Mouse (Mus musculus): ENCODE data around the gene Zbtb20. TPM values are rescaled to one million over a fixed set of nuclear protein-coding genes. Genes with fewer than 3 reads are reported as not detected.

Gene Zbtb20
- polyA plus RNA-seq, 1 experiment from 2014 or later = 54.7 TPM

DNA sequence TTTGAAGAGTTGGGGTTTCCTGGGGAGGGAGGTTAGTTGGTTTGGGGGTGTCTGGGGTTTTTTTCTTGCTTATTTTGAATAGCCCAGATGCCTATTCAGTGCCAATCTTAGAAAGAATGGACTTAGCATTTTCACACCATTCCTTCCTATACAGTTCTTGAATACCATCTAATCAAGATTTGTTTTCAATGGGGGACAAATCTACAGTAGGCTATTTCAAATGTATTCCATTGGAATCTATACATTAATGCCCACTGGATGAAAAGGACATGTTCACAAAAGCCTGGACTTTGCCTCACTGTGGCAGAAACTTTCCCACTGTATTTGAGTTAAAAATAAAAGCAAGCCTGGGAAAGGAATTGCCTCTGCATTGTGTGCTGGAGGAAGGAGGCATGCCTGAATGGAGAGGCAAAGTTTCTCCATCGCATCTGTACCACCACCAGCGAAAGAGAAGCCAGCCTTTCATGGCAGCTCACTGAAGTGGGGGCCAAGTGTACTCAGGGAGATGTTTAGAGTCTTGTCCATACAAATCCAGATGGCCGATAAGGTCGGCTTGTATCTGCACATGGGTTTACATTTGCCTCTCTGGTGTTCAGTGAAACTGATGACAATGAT, 728.8 kb downstream of the Zbtb20 start:
- peak; percentile 71 for ATAC-seq (replicated peaks; ENCODE audit: low FRiP score)

DNA sequence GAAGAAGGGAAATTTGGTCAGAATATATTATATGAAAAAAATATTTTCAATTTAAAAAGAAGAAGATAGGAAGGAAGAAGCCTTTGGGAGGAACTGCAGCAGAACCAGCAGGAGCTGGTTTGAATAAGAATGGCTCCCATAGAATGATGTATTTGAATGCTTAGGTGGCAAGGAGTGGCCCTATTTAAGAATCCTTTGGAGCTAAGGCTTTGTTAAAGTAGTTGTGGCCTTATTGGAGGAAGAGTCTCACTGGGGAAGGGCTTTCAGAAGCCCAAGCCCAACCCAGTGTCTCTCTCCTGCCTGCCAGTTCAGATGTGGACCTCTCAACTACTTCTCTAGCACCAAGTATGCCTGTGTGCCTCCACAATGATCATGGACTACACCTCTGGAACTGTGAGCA, 731.4 kb downstream of the Zbtb20 start:
- Histone ChIP-seq H3K9me3 (ENCODE audit: control insufficient read depth, low read length) (no peaks in the 10 kb centered on the region; the same call in 1 of the 2 replicates), H3K36me3 (ENCODE audit: control insufficient read depth, insufficient read depth, low read length) (peaks cover 15% of the 10 kb centered on the region), H3K4me1 (replicated peaks; ENCODE audit: control insufficient read depth, insufficient read depth, low read length) (peaks cover 10% of the 10 kb centered on the region), H3K9ac (ENCODE audit: low read length) (no peak overlapping the region), H3K27ac (ENCODE audit: low read depth, low read length) (no peak overlapping the region), H3K4me3 (ENCODE audit: low read depth, low read length) (no peak overlapping the region), H3K27me3 (ENCODE audit: control insufficient read depth, insufficient read depth, low read length) (no peaks in the 10 kb centered on the region), H3K4me2 (ENCODE audit: low read depth, low read length, severe bottlenecking) (no peak overlapping the region)
- ATAC-seq (replicated peaks; ENCODE audit: low FRiP score) (no peak), DNase-seq (ENCODE audit: low spot score) (no peak)

More for the DNA sequence above, 728.8 kb downstream of the Zbtb20 start:
- H3K9ac ChIP-seq (ENCODE audit: low read length) = no peak overlapping the region
- no peak for DNase-seq (ENCODE audit: low spot score)
- H3K9me3 ChIP-seq (ENCODE audit: control insufficient read depth, low read length) = no peaks in the 10 kb centered on the region; the same call in 1 of the 2 replicates
- 18% methylated on average over 4 of the region's 4 CpGs for WGBS
- H3K4me2 ChIP-seq (ENCODE audit: low read depth, low read length, severe bottlenecking) = no peak overlapping the region
- peaks cover 10% of the 10 kb centered on the region for H3K4me1 ChIP-seq (replicated peaks; ENCODE audit: control insufficient read depth, insufficient read depth, low read length)
- H3K4me3 ChIP-seq (ENCODE audit: low read depth, low read length) = no peak overlapping the region
- peak overlapping the region; percentile 88 for H3K27ac ChIP-seq (ENCODE audit: low read depth, low read length)
- no peaks in the 10 kb centered on the region for H3K27me3 ChIP-seq (ENCODE audit: control insufficient read depth, insufficient read depth, low read length)
- H3K36me3 ChIP-seq (ENCODE audit: control insufficient read depth, insufficient read depth, low read length) = peaks cover 5% of the 10 kb centered on the region

DNA sequence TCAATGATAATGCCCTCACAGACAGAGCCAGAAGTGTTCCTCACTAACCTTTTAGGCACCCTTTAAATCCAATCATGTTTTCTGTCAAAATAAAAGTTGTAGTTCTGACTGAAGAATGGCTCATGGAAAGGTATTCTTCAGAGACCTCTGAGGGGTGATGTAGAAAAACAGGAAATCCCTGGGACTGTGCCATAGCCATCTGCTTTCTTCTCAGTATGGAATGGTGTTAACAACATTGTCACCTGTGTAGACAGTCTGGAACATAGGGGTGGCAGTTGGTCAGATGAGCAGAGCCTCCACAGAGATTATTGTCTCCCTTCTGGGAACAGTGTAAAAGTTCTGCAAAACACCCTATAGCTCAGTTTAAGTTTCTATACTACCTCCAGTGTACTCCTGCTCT, 732.4 kb downstream of the Zbtb20 start:
- Histone ChIP-seq H3K4me3 (ENCODE audit: low read depth, low read length) (no peak overlapping the region), H3K4me1 (replicated peaks; ENCODE audit: control insufficient read depth, insufficient read depth, low read length) (peaks cover 10% of the 10 kb centered on the region), H3K27me3 (ENCODE audit: control insufficient read depth, insufficient read depth, low read length) (no peaks in the 10 kb centered on the region), H3K27ac (ENCODE audit: low read depth, low read length) (no peak overlapping the region), H3K9ac (ENCODE audit: low read length) (no peak overlapping the region), H3K4me2 (ENCODE audit: low read depth, low read length, severe bottlenecking) (no peak overlapping the region), H3K9me3 (ENCODE audit: control insufficient read depth, low read length) (no peaks in the 10 kb centered on the region; the same call in 1 of the 2 replicates), H3K36me3 (ENCODE audit: control insufficient read depth, insufficient read depth, low read length) (peaks cover 15% of the 10 kb centered on the region)
- ATAC-seq (replicated peaks; ENCODE audit: low FRiP score) = no peak
- no peak for DNase-seq (ENCODE audit: low spot score)

DNA sequence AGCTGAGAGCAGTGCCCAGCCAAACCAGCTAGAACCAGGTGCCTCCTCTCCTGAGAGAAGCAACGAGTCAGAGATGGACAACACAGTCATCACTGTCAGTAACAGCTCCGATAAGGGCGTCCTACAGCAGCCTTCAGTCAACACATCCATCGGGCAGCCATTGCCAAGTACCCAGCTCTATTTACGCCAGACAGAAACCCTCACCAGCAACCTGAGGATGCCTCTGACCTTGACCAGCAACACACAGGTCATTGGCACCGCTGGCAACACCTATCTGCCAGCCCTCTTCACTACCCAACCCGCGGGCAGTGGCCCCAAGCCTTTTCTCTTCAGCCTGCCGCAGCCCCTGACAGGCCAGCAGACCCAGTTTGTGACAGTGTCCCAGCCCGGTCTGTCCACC, 734.7 kb downstream of the Zbtb20 start:
- 0 out of 2 replicates have a peak, but pooled peaks cover 2% of the 10 kb centered on the region for H3K4me1 ChIP-seq (replicated peaks; ENCODE audit: control insufficient read depth, insufficient read depth, low read length)
- no peak overlapping the region for H3K9ac ChIP-seq (ENCODE audit: low read length)
- WGBS = 92% methylated on average over 10 of the region's 10 CpGs
- H3K9me3 ChIP-seq (ENCODE audit: control insufficient read depth, low read length) = no peaks in the 10 kb centered on the region; the same call in 1 of the 2 replicates
- no peaks in the 10 kb centered on the region for H3K27me3 ChIP-seq (ENCODE audit: control insufficient read depth, insufficient read depth, low read length)
- H3K4me2 ChIP-seq (ENCODE audit: low read depth, low read length, severe bottlenecking) = no peak overlapping the region
- H3K36me3 ChIP-seq (ENCODE audit: control insufficient read depth, insufficient read depth, low read length) = peaks cover 15% of the 10 kb centered on the region
- H3K27ac ChIP-seq (ENCODE audit: low read depth, low read length) = no peak overlapping the region
- ATAC-seq (replicated peaks; ENCODE audit: low FRiP score) (no peak), DNase-seq (ENCODE audit: low spot score) (no peak)
- H3K4me3 ChIP-seq (ENCODE audit: low read depth, low read length) = no peak overlapping the region

DNA sequence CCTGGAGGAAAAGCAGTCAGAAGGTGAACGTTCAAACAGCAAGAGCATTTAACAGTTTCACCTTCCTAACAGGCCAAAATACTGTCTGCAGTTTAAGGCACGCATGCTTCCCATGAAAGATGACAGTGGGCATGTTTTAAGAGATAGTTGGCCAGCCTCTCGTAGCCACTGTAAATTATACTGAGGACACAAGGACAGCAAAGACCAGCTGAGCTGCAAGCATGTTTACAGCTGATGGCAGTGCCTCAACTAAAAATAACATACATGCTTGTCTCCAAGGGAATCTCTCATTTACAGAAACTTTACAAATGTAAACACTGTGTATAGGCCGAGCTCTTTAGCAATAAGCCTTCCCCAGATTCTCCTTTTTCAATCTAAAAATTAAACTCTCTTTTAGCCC, 740.7 kb downstream of the Zbtb20 start:
- no peaks in the 10 kb centered on the region for H3K27me3 ChIP-seq (ENCODE audit: control insufficient read depth, insufficient read depth, low read length)
- WGBS = 83% methylated on average over 4 of the region's 4 CpGs
- H3K4me2 ChIP-seq (ENCODE audit: low read depth, low read length, severe bottlenecking) = no peak overlapping the region
- no peak for ATAC-seq (replicated peaks; ENCODE audit: low FRiP score)
- no peak for DNase-seq (ENCODE audit: low spot score)
- H3K27ac ChIP-seq (ENCODE audit: low read depth, low read length) = no peak overlapping the region
- H3K9me3 ChIP-seq (ENCODE audit: control insufficient read depth, low read length) = no peaks in the 10 kb centered on the region
- H3K9ac ChIP-seq (ENCODE audit: low read length) = no peak overlapping the region
- no peak overlapping the region for H3K4me3 ChIP-seq (ENCODE audit: low read depth, low read length)
- no peaks in the 10 kb centered on the region; the same call in 1 of the 2 replicates for H3K36me3 ChIP-seq (ENCODE audit: control insufficient read depth, insufficient read depth, low read length)
- H3K4me1 ChIP-seq (replicated peaks; ENCODE audit: control insufficient read depth, insufficient read depth, low read length) = peaks cover 7% of the 10 kb centered on the region; the same call in 1 of the 2 replicates

DNA sequence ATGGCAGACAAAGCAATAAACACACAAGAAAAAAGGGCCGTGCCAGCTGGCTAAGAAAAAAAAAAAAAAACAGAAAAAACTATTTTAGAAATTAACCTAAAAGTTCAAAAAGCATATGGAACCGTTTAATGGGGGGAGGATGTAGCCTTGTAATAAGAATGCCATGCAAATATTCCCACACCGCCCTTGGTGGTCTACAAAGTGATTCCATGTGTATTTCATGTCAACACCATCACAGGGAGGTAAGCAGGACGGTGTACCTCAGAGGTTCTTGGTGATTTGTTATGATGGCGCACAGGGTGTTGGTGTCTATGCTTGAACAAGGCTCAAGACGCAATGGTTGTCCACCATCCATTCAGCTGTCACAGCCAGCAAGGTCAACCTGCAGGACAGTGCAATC, 741.7 kb downstream of the Zbtb20 start:
- no peak overlapping the region for H3K4me3 ChIP-seq (ENCODE audit: low read depth, low read length)
- H3K4me2 ChIP-seq (ENCODE audit: low read depth, low read length, severe bottlenecking) = no peak overlapping the region
- no peaks in the 10 kb centered on the region; the same call in 1 of the 2 replicates for H3K36me3 ChIP-seq (ENCODE audit: control insufficient read depth, insufficient read depth, low read length)
- H3K9me3 ChIP-seq (ENCODE audit: control insufficient read depth, low read length) = no peaks in the 10 kb centered on the region
- 88% methylated on average over 6 of the region's 6 CpGs for WGBS
- DNase-seq (ENCODE audit: low spot score) (no peak), ATAC-seq (replicated peaks; ENCODE audit: low FRiP score) (no peak)
- no peaks in the 10 kb centered on the region for H3K27me3 ChIP-seq (ENCODE audit: control insufficient read depth, insufficient read depth, low read length)
- H3K9ac ChIP-seq (ENCODE audit: low read length) = no peak overlapping the region
- peaks cover 13% of the 10 kb centered on the region; the same call in 1 of the 2 replicates for H3K4me1 ChIP-seq (replicated peaks; ENCODE audit: control insufficient read depth, insufficient read depth, low read length)
- H3K27ac ChIP-seq (ENCODE audit: low read depth, low read length) = no peak overlapping the region

DNA sequence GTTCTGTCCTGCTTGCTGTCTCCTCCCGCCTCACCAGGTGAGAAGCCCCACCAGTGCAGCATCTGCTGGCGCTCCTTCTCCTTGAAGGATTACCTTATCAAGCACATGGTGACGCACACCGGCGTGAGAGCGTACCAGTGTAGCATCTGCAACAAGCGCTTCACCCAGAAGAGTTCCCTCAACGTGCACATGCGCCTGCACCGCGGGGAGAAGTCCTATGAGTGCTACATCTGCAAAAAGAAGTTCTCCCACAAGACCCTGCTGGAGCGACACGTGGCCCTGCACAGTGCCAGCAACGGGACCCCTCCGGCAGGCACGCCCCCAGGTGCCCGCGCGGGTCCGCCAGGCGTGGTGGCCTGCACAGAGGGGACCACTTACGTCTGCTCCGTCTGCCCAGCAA, 742.6 kb downstream of the Zbtb20 start:
- 88% methylated on average over 23 of the region's 23 CpGs for WGBS
- DNase-seq (ENCODE audit: low spot score) = no peak
- no peaks in the 10 kb centered on the region for H3K9me3 ChIP-seq (ENCODE audit: control insufficient read depth, low read length)
- H3K4me3 ChIP-seq (ENCODE audit: low read depth, low read length) = no peak overlapping the region
- H3K9ac ChIP-seq (ENCODE audit: low read length) = no peak overlapping the region
- no peak overlapping the region for H3K4me2 ChIP-seq (ENCODE audit: low read depth, low read length, severe bottlenecking)
- no peak for ATAC-seq (replicated peaks; ENCODE audit: low FRiP score)
- no peaks in the 10 kb centered on the region for H3K27me3 ChIP-seq (ENCODE audit: control insufficient read depth, insufficient read depth, low read length)
- no peaks in the 10 kb centered on the region; the same call in 1 of the 2 replicates for H3K36me3 ChIP-seq (ENCODE audit: control insufficient read depth, insufficient read depth, low read length)
- peaks cover 16% of the 10 kb centered on the region; the same call in 1 of the 2 replicates for H3K4me1 ChIP-seq (replicated peaks; ENCODE audit: control insufficient read depth, insufficient read depth, low read length)
- H3K27ac ChIP-seq (ENCODE audit: low read depth, low read length) = no peak overlapping the region

DNA sequence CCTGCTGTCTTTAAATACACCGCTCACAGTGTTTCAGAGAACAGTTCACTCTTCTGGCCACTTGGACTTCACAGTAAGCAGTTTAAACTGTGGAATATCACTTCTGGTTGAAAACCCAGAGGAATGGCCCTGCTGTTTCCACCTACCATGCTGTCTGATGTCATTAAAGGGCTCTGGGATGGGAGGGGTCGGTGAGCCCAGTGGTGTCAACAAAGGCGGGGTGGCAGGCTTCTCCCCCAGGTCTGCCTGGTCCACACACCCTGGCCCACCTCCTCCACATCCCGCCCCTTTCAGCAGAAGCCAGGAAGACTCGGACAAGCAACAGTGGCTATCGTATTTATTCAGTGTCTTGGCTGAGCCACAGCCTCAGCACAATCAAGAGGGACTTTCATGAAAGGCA, 743.6 kb downstream of the Zbtb20 start:
- DNase-seq (ENCODE audit: low spot score) = no peak
- Histone ChIP-seq H3K4me1 (replicated peaks; ENCODE audit: control insufficient read depth, insufficient read depth, low read length) (peaks cover 21% of the 10 kb centered on the region; the same call in 1 of the 2 replicates), H3K4me2 (ENCODE audit: low read depth, low read length, severe bottlenecking) (no peak overlapping the region), H3K4me3 (ENCODE audit: low read depth, low read length) (no peak overlapping the region), H3K27me3 (ENCODE audit: control insufficient read depth, insufficient read depth, low read length) (no peaks in the 10 kb centered on the region), H3K9me3 (ENCODE audit: control insufficient read depth, low read length) (no peaks in the 10 kb centered on the region), H3K9ac (ENCODE audit: low read length) (no peak overlapping the region), H3K36me3 (ENCODE audit: control insufficient read depth, insufficient read depth, low read length) (no peaks in the 10 kb centered on the region; the same call in 1 of the 2 replicates), H3K27ac (ENCODE audit: low read depth, low read length) (no peak overlapping the region; the same call in 1 of the 2 replicates)
- WGBS = 34% methylated on average over 6 of the region's 6 CpGs
- ATAC-seq (replicated peaks; ENCODE audit: low FRiP score) = 0 out of 2 replicates have a peak, but pooled peaks have one; percentile 22

DNA sequence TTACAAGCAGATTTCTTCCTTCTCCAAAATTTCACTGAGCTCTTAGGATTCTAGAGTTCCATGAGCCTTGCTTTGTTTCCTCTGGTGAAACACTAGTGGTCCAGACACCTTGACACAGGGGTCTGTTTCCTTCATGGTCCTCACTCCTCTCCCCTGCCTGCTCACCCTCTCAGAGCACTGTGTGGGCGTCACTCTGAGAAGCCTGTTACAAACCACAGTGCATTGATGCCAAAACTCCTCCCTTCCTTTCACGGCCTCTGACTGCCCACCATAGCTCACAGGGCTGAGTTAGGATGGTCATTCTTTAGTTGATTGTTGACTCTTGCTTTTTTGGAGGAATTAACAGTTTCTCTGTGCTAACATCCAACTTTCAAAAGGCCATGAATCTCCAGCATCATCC, 744.7 kb downstream of the Zbtb20 start:
- 11% methylated on average over 2 of the region's 2 CpGs for WGBS
- Histone ChIP-seq H3K4me1 (replicated peaks; ENCODE audit: control insufficient read depth, insufficient read depth, low read length) (peaks cover 22% of the 10 kb centered on the region; the same call in 1 of the 2 replicates), H3K4me3 (ENCODE audit: low read depth, low read length) (no peak overlapping the region), H3K27ac (ENCODE audit: low read depth, low read length) (no peak overlapping the region; the same call in 1 of the 2 replicates), H3K27me3 (ENCODE audit: control insufficient read depth, insufficient read depth, low read length) (no peaks in the 10 kb centered on the region), H3K4me2 (ENCODE audit: low read depth, low read length, severe bottlenecking) (no peak overlapping the region), H3K36me3 (ENCODE audit: control insufficient read depth, insufficient read depth, low read length) (no peaks in the 10 kb centered on the region; the same call in 1 of the 2 replicates), H3K9ac (ENCODE audit: low read length) (no peak overlapping the region), H3K9me3 (ENCODE audit: control insufficient read depth, low read length) (no peaks in the 10 kb centered on the region)
- 0 out of 2 replicates have a peak, but pooled peaks have one; percentile 32 for ATAC-seq (replicated peaks; ENCODE audit: low FRiP score)
- no peak for DNase-seq (ENCODE audit: low spot score)

Measured in forebrain, embryonic 11.5 days (tissue).